Mouse (Mus musculus): ENCODE measurements around the gene Syt1.

DNA sequence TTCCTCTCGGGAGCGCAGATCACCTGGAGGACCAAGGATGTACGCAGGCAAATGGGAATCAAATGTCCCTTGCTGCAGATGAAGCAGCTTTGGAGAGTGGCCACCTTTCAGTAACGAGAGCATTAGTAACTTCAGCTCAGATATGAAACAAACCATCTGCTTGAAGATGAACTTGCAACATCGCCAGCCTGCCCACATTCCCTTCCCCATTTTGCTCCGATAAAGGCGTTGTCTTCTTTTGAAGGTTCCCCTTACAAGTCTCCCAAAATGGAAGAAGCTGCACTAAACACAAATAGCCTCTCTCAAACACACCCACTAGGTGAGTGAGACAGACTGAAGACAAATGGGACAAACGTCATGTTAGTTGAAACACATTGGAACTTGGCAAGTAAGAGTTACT, 559.3 kb downstream of the Syt1 start:
- TF ChIP-seq CTCF (IDR thresholded peaks at IDR 0.05; ENCODE audit: borderline replicate concordance, extremely low read depth, insufficient read depth, insufficient read length) (no peak), POLR2A (IDR thresholded peaks at IDR 0.05; ENCODE audit: borderline replicate concordance, extremely low read depth, insufficient read depth, insufficient read length, poor library complexity, severe bottlenecking) (no peak)
